Mouse (Mus musculus): Measurements from ENCODE around the gene Ptprn2. TPM values are rescaled to one million over a fixed set of nuclear protein-coding genes. Genes with fewer than 3 reads are reported as not detected.

Gene Ptprn2
- polyA plus RNA-seq, 1 experiment: 63.0 TPM

- TF ChIP-seq POLR2A (IDR thresholded peaks at IDR 0.05; ENCODE audit: borderline replicate concordance, extremely low read depth, insufficient read depth, insufficient read length, poor library complexity, severe bottlenecking): no peak
- TF ChIP-seq CTCF (IDR thresholded peaks at IDR 0.05; ENCODE audit: borderline replicate concordance, extremely low read depth, insufficient read depth, insufficient read length): no peak
- peak; percentile 68 for DNase-seq (ENCODE audit: low read depth)
Observed at GRCm38 (mm10) chr12:116952452-116953205, 467.1 kb downstream of the Ptprn2 start.

- no peak for TF ChIP-seq POLR2A (IDR thresholded peaks at IDR 0.05; ENCODE audit: borderline replicate concordance, extremely low read depth, insufficient read depth, insufficient read length, poor library complexity, severe bottlenecking)
- DNase-seq (ENCODE audit: low read depth): peak; percentile 53
Observed at GRCm38 (mm10) chr12:116959164-116959563, 473.6 kb downstream of the Ptprn2 start.

- DNase-seq (ENCODE audit: low read depth): no peak
- TF ChIP-seq POLR2A (IDR thresholded peaks at IDR 0.05; ENCODE audit: borderline replicate concordance, extremely low read depth, insufficient read depth, insufficient read length, poor library complexity, severe bottlenecking) (no peak), CTCF (IDR thresholded peaks at IDR 0.05; ENCODE audit: borderline replicate concordance, extremely low read depth, insufficient read depth, insufficient read length) (no peak)
Observed at GRCm38 (mm10) chr12:116963906-116964305, 478.4 kb downstream of the Ptprn2 start.

GRCm38 (mm10) chr12:116968215-116968939 lies 482.9 kb downstream of the Ptprn2 start:
- peak; percentile 83 for DNase-seq (ENCODE audit: low read depth)
- no peak for TF ChIP-seq CTCF (IDR thresholded peaks at IDR 0.05; ENCODE audit: borderline replicate concordance, extremely low read depth, insufficient read depth, insufficient read length)
- no peak for TF ChIP-seq POLR2A (IDR thresholded peaks at IDR 0.05; ENCODE audit: borderline replicate concordance, extremely low read depth, insufficient read depth, insufficient read length, poor library complexity, severe bottlenecking)

GRCm38 (mm10) chr12:116975547-116975946 lies 490.0 kb downstream of the Ptprn2 start:
- DNase-seq (ENCODE audit: low read depth): no peak

GRCm38 (mm10) chr12:116976981-116977380 lies 491.5 kb downstream of the Ptprn2 start:
- TF ChIP-seq POLR2A (IDR thresholded peaks at IDR 0.05; ENCODE audit: borderline replicate concordance, extremely low read depth, insufficient read depth, insufficient read length, poor library complexity, severe bottlenecking) (no peak), CTCF (IDR thresholded peaks at IDR 0.05; ENCODE audit: borderline replicate concordance, extremely low read depth, insufficient read depth, insufficient read length) (no peak)
- DNase-seq (ENCODE audit: low read depth): no peak

More at GRCm38 (mm10) chr12:116975547-116975946, 490.0 kb downstream of the Ptprn2 start:
- TF ChIP-seq CTCF (IDR thresholded peaks at IDR 0.05; ENCODE audit: borderline replicate concordance, extremely low read depth, insufficient read depth, insufficient read length): no peak
- TF ChIP-seq POLR2A (IDR thresholded peaks at IDR 0.05; ENCODE audit: borderline replicate concordance, extremely low read depth, insufficient read depth, insufficient read length, poor library complexity, severe bottlenecking): no peak

- DNase-seq (ENCODE audit: low read depth): no peak
- TF ChIP-seq POLR2A (IDR thresholded peaks at IDR 0.05; ENCODE audit: borderline replicate concordance, extremely low read depth, insufficient read depth, insufficient read length, poor library complexity, severe bottlenecking) (no peak), CTCF (IDR thresholded peaks at IDR 0.05; ENCODE audit: borderline replicate concordance, extremely low read depth, insufficient read depth, insufficient read length) (peak; percentile 24; the same call in 1 of the 2 replicates)
Observed at GRCm38 (mm10) chr12:116978201-116978600, 492.7 kb downstream of the Ptprn2 start.

GRCm38 (mm10) chr12:116981315-116981714 lies 495.8 kb downstream of the Ptprn2 start:
- DNase-seq (ENCODE audit: low read depth): no peak
- TF ChIP-seq POLR2A (IDR thresholded peaks at IDR 0.05; ENCODE audit: borderline replicate concordance, extremely low read depth, insufficient read depth, insufficient read length, poor library complexity, severe bottlenecking) (no peak), CTCF (IDR thresholded peaks at IDR 0.05; ENCODE audit: borderline replicate concordance, extremely low read depth, insufficient read depth, insufficient read length) (no peak)

GRCm38 (mm10) chr12:116989144-116989543 lies 503.6 kb downstream of the Ptprn2 start:
- no peak for TF ChIP-seq POLR2A (IDR thresholded peaks at IDR 0.05; ENCODE audit: borderline replicate concordance, extremely low read depth, insufficient read depth, insufficient read length, poor library complexity, severe bottlenecking)
- no peak for TF ChIP-seq CTCF (IDR thresholded peaks at IDR 0.05; ENCODE audit: borderline replicate concordance, extremely low read depth, insufficient read depth, insufficient read length)
- peak; percentile 67 for DNase-seq (ENCODE audit: low read depth)

- no peak for DNase-seq (ENCODE audit: low read depth)
- TF ChIP-seq CTCF (IDR thresholded peaks at IDR 0.05; ENCODE audit: borderline replicate concordance, extremely low read depth, insufficient read depth, insufficient read length) (no peak), POLR2A (IDR thresholded peaks at IDR 0.05; ENCODE audit: borderline replicate concordance, extremely low read depth, insufficient read depth, insufficient read length, poor library complexity, severe bottlenecking) (no peak)
Observed at GRCm38 (mm10) chr12:117001546-117002148, 516.1 kb downstream of the Ptprn2 start.
